Mouse (Mus musculus): ENCODE data around the gene Zfp668.

Zfp668 gene

GRCm38 (mm10) chr7:127894480-127894879, 17.9 kb upstream of the Zfp668 start:
- peak in 1 of 2 experiments; percentile 27 for DNase-seq

- peak; percentile 84 to 92 for DNase-seq
Observed at GRCm38 (mm10) chr7:127890798-127891197, 14.2 kb upstream of the Zfp668 start, which contains the start of gene Prss53. Prss53 (minus strand) TSS chr7:127890970.

- peak in 1 of 2 experiments; percentile 31 for DNase-seq
Observed at GRCm38 (mm10) chr7:127888821-127889220, 12.2 kb upstream of the Zfp668 start.

- peak in 1 of 2 experiments; percentile 14 for DNase-seq
Observed at GRCm38 (mm10) chr7:127887781-127888180, 11.2 kb upstream of the Zfp668 start.

GRCm38 (mm10) chr7:127887191-127887590, 10.6 kb upstream of the Zfp668 start:
- peak in 1 of 2 experiments; percentile 19 for DNase-seq

- DNase-seq, result peak in 1 of 2 experiments; percentile 21
Observed at GRCm38 (mm10) chr7:127886551-127886950, 9.9 kb upstream of the Zfp668 start.

GRCm38 (mm10) chr7:127885951-127886350, 9.3 kb upstream of the Zfp668 start:
- DNase-seq, result peak; percentile 37 to 65

GRCm38 (mm10) chr7:127880431-127880830, 3.8 kb upstream of the Zfp668 start:
- peak in 1 of 2 experiments; percentile 27 for DNase-seq

- DNase-seq, result peak in 1 of 2 experiments; percentile 19
Observed at GRCm38 (mm10) chr7:127879301-127879700, 2.7 kb upstream of the Zfp668 start.

GRCm38 (mm10) chr7:127876041-127876466, 574 bp downstream of the Zfp668 start, which contains the start of gene Zfp646:
Zfp646 (plus strand) TSS chr7:127876221.
- DNase-seq, result peak; percentile 78 to 90

- DNase-seq, result peak; percentile 91 to 96
Observed at GRCm38 (mm10) chr7:127875627-127876001, 1.0 kb downstream of the Zfp668 start.

GRCm38 (mm10) chr7:127874812-127875626, 1.6 kb downstream of the Zfp668 start:
- DNase-seq, result no peak

- no peak for DNase-seq
Observed at GRCm38 (mm10) chr7:127870136-127870821, 6.3 kb downstream of the Zfp668 start.

GRCm38 (mm10) chr7:127869149-127869810, 7.3 kb downstream of the Zfp668 start:
- no peak for DNase-seq

GRCm38 (mm10) chr7:127867641-127868040, 9.0 kb downstream of the Zfp668 start:
- DNase-seq, result no peak

GRCm38 (mm10) chr7:127866434-127866833, 10.2 kb downstream of the Zfp668 start:
- no peak for DNase-seq

GRCm38 (mm10) chr7:127858258-127858657, 18.4 kb downstream of the Zfp668 start:
- peak in 1 of 2 experiments; percentile 11 for DNase-seq

- no peak for DNase-seq
Observed at GRCm38 (mm10) chr7:127850906-127851305, 25.7 kb downstream of the Zfp668 start.

GRCm38 (mm10) chr7:127849973-127850875, 26.4 kb downstream of the Zfp668 start:
- no peak for DNase-seq

- DNase-seq, result peak; percentile 90 to 94
Observed at GRCm38 (mm10) chr7:127842001-127842718, 34.5 kb downstream of the Zfp668 start.

- peak; percentile 92 to 97 for DNase-seq
Observed at GRCm38 (mm10) chr7:127841340-127842000, 35.2 kb downstream of the Zfp668 start.

Data from kidney, postnatal 25 days (tissue).